Mouse (Mus musculus): ENCODE measurements around the gene Paqr8. TPM values are rescaled to one million over a fixed set of nuclear protein-coding genes. Genes with fewer than 3 reads are reported as not detected.

Gene Paqr8
- total and polyA plus RNA-seq, 2 experiments, result 0.28 to 1.1 TPM

GRCm38 (mm10) chr1:20984103-20984502, 93.7 kb downstream of the Paqr8 start:
- TF ChIP-seq POLR2A (IDR thresholded peaks at IDR 0.05; ENCODE audit: extremely low read depth, insufficient read depth, low read length), result no peak
- TF ChIP-seq CTCF (IDR thresholded peaks at IDR 0.05; ENCODE audit: low read depth, low read length), result no peak
- Histone ChIP-seq H3K27ac (replicated peaks; ENCODE audit: insufficient read depth, low read depth, low read length) (no peak overlapping the region), H3K4me3 (ENCODE audit: insufficient read depth, low read depth, low read length) (no peak overlapping the region), H3K79me2 (ENCODE audit: control insufficient read depth, insufficient read depth, low read length) (no peaks in the 10 kb centered on the region), H3K36me3 (ENCODE audit: control insufficient read depth, insufficient read depth, low read length) (no peaks in the 10 kb centered on the region), H3K27me3 (ENCODE audit: control insufficient read depth, insufficient read depth, low read length) (no peaks in the 10 kb centered on the region), H3K9ac (ENCODE audit: low read depth, low read length) (no peak overlapping the region), H3K4me1 (ENCODE audit: control insufficient read depth, insufficient read depth, low read length) (no peaks in the 10 kb centered on the region)
- no peak for DNase-seq (ENCODE audit: extremely low read depth, low read depth, low spot score)
- WGBS, result 73% methylated on average over 2 of the region's 2 CpGs

GRCm38 (mm10) chr1:20984582-20984981, 94.2 kb downstream of the Paqr8 start:
- no peak overlapping the region for H3K9ac ChIP-seq (ENCODE audit: low read depth, low read length)
- no peaks in the 10 kb centered on the region for H3K4me1 ChIP-seq (ENCODE audit: control insufficient read depth, insufficient read depth, low read length)
- H3K36me3 ChIP-seq (ENCODE audit: control insufficient read depth, insufficient read depth, low read length), result no peaks in the 10 kb centered on the region
- WGBS, result 68% methylated on average over 4 of the region's 4 CpGs
- no peak overlapping the region for H3K27ac ChIP-seq (replicated peaks; ENCODE audit: insufficient read depth, low read depth, low read length)
- no peak overlapping the region for H3K4me3 ChIP-seq (ENCODE audit: insufficient read depth, low read depth, low read length)
- TF ChIP-seq POLR2A (IDR thresholded peaks at IDR 0.05; ENCODE audit: extremely low read depth, insufficient read depth, low read length) (no peak), CTCF (IDR thresholded peaks at IDR 0.05; ENCODE audit: low read depth, low read length) (no peak)
- no peak for DNase-seq (ENCODE audit: extremely low read depth, low read depth, low spot score)
- no peaks in the 10 kb centered on the region for H3K79me2 ChIP-seq (ENCODE audit: control insufficient read depth, insufficient read depth, low read length)
- no peaks in the 10 kb centered on the region for H3K27me3 ChIP-seq (ENCODE audit: control insufficient read depth, insufficient read depth, low read length)

- DNase-seq (ENCODE audit: extremely low read depth, low read depth, low spot score), result no peak
- no peak overlapping the region for H3K27ac ChIP-seq (replicated peaks; ENCODE audit: insufficient read depth, low read depth, low read length)
- no peaks in the 10 kb centered on the region for H3K4me1 ChIP-seq (ENCODE audit: control insufficient read depth, insufficient read depth, low read length)
- H3K9ac ChIP-seq (ENCODE audit: low read depth, low read length), result no peak overlapping the region
- H3K4me3 ChIP-seq (ENCODE audit: insufficient read depth, low read depth, low read length), result no peak overlapping the region
- H3K36me3 ChIP-seq (ENCODE audit: control insufficient read depth, insufficient read depth, low read length), result no peaks in the 10 kb centered on the region
- TF ChIP-seq POLR2A (IDR thresholded peaks at IDR 0.05; ENCODE audit: extremely low read depth, insufficient read depth, low read length), result no peak
- no peak for TF ChIP-seq CTCF (IDR thresholded peaks at IDR 0.05; ENCODE audit: low read depth, low read length)
- no peaks in the 10 kb centered on the region for H3K79me2 ChIP-seq (ENCODE audit: control insufficient read depth, insufficient read depth, low read length)
- 76% methylated on average over 10 of the region's 10 CpGs for WGBS
- no peaks in the 10 kb centered on the region for H3K27me3 ChIP-seq (ENCODE audit: control insufficient read depth, insufficient read depth, low read length)
Measured at GRCm38 (mm10) chr1:20986378-20987056, 96.1 kb downstream of the Paqr8 start.

Other genes starting within 250 kb of the Paqr8 start
- not detected in 2 replicates for gene Il17a, start 159.7 kb upstream of the Paqr8 start, total RNA-seq (2014; rRNA removed)
- not detected in 2 replicates for gene Il17a, start 159.7 kb upstream of the Paqr8 start, polyA plus RNA-seq (2012; rRNA removed)
- not detected in 2 replicates for gene Il17f, start 100.0 kb upstream of the Paqr8 start, total RNA-seq (2014; rRNA removed)
- gene Il17f, start 100.0 kb upstream of the Paqr8 start, polyA plus RNA-seq (2012; rRNA removed), result not detected in 2 replicates
- gene Mcm3, start 70.3 kb upstream of the Paqr8 start, total RNA-seq (2014; rRNA removed), result 4.4 and 8.0 TPM in 2 replicates
- gene Mcm3, start 70.3 kb upstream of the Paqr8 start, polyA plus RNA-seq (2012; rRNA removed), result 1.9 and 3.2 TPM in 2 replicates
- 0.09 and 0.20 TPM in 2 replicates for gene Efhc1, start 61.0 kb downstream of the Paqr8 start, total RNA-seq (2014; rRNA removed)
- gene Efhc1, start 61.0 kb downstream of the Paqr8 start, polyA plus RNA-seq (2012; rRNA removed), result 0.07 and 0.40 TPM in 2 replicates
- 2.5 and 2.8 TPM in 2 replicates for gene Tram2, start 188.6 kb downstream of the Paqr8 start, total RNA-seq (2014; rRNA removed)
- 4.1 and 4.3 TPM in 2 replicates for gene Tram2, start 188.6 kb downstream of the Paqr8 start, polyA plus RNA-seq (2012; rRNA removed)

Measured in liver, adult 2 months (tissue).